Mouse (Mus musculus): Measurements from ENCODE around the gene Vmn2r24.
"Not testable (repeated sequence)": the region's sequence is repeated elsewhere in the genome, so short reads cannot be mapped to it uniquely, and the experiment has no call there.

Vmn2r24 gene

GRCm38 (mm10) chr6:123778579-123778978 is at the start of gene Vmn2r24:
Gene Vmn2r24 (plus strand): TSS chr6:123778879.
- DNase-seq = no peak

- peak; percentile 8 to 12 for DNase-seq
Observed at GRCm38 (mm10) chr6:123770031-123770430, 8.6 kb upstream of the Vmn2r24 start.

GRCm38 (mm10) chr6:123784857-123785256 is 6.2 kb downstream of the Vmn2r24 start:
- DNase-seq = no peak

- no peak for DNase-seq
Observed at GRCm38 (mm10) chr6:123793746-123794145, 15.1 kb downstream of the Vmn2r24 start.

GRCm38 (mm10) chr6:123810291-123810690 is 31.6 kb downstream of the Vmn2r24 start:
- not testable (repeated sequence) for DNase-seq

- DNase-seq = no peak
Observed at GRCm38 (mm10) chr6:123819951-123820350, 41.3 kb downstream of the Vmn2r24 start.

- not testable (repeated sequence) for DNase-seq
Observed at GRCm38 (mm10) chr6:123853363-123853762, 74.7 kb downstream of the Vmn2r24 start, which contains the start of gene Vmn2r25. Gene Vmn2r25 (minus strand): TSS chr6:123853463.

Measured in kidney, postnatal 36 days (tissue).